Mouse (Mus musculus) cerebellum, adult 9-10 months (tissue): ENCODE measurements around the gene Lgmn.

Experiments used
- DNase-seq: peaks from one replicate; pipeline ENCODE4 v3.0.0; 2022

Lgmn gene

GRCm38 (mm10) chr12:102387219-102387917 is 52.2 kb downstream of the Lgmn start:
- DNase-seq, result peak; percentile 87

GRCm38 (mm10) chr12:102384819-102385218 is 54.8 kb downstream of the Lgmn start:
- DNase-seq, result peak; percentile 57

GRCm38 (mm10) chr12:102383288-102383687 is 56.3 kb downstream of the Lgmn start:
- no peak for DNase-seq

GRCm38 (mm10) chr12:102382180-102382579 is 57.4 kb downstream of the Lgmn start:
- DNase-seq, result no peak

GRCm38 (mm10) chr12:102372322-102372721 is 67.3 kb downstream of the Lgmn start:
- no peak for DNase-seq

GRCm38 (mm10) chr12:102370931-102371500 is 68.6 kb downstream of the Lgmn start:
- no peak for DNase-seq

- no peak for DNase-seq
Observed at GRCm38 (mm10) chr12:102369488-102370235, 70.0 kb downstream of the Lgmn start.

GRCm38 (mm10) chr12:102368556-102368955 is 71.1 kb downstream of the Lgmn start:
- no peak for DNase-seq

- no peak for DNase-seq
Observed at GRCm38 (mm10) chr12:102368066-102368465, 71.5 kb downstream of the Lgmn start.

- no peak for DNase-seq
Observed at GRCm38 (mm10) chr12:102367075-102367474, 72.5 kb downstream of the Lgmn start.

GRCm38 (mm10) chr12:102366126-102366816 is 73.3 kb downstream of the Lgmn start:
- no peak for DNase-seq

GRCm38 (mm10) chr12:102365016-102365415 is 74.6 kb downstream of the Lgmn start:
- DNase-seq, result no peak

GRCm38 (mm10) chr12:102361189-102362161 is 78.1 kb downstream of the Lgmn start:
- DNase-seq, result peak; percentile 31

- no peak for DNase-seq
Observed at GRCm38 (mm10) chr12:102359390-102359789, 80.2 kb downstream of the Lgmn start.

GRCm38 (mm10) chr12:102356781-102357180 is 82.8 kb downstream of the Lgmn start:
- no peak for DNase-seq

GRCm38 (mm10) chr12:102355784-102356183 is 83.8 kb downstream of the Lgmn start:
- no peak for DNase-seq

GRCm38 (mm10) chr12:102354126-102354984 is 85.3 kb downstream of the Lgmn start:
- no peak for DNase-seq

- no peak for DNase-seq
Observed at GRCm38 (mm10) chr12:102350997-102351396, 88.6 kb downstream of the Lgmn start.

GRCm38 (mm10) chr12:102348447-102348846 is 91.2 kb downstream of the Lgmn start:
- DNase-seq, result no peak

GRCm38 (mm10) chr12:102346507-102346906 is 93.1 kb downstream of the Lgmn start:
- peak; percentile 18 for DNase-seq
